Mouse (Mus musculus): ENCODE measurements at regions not wholly inside any gene's neighbourhood (a gene's known extent, or its start where the extent isn't known, plus 50 kb on each side); places are given as distances from the start of the nearest gene placed in this dataset.

- peak; percentile 11 to 56 for DNase-seq
These were observed 51.7 kb upstream of the Caprin1 start for GRCm38 (mm10) chr2:103848923-103849700.

GRCm38 (mm10) chr2:103849766-103850530 lies 52.5 kb upstream of the Caprin1 start:
- DNase-seq = no peak

- DNase-seq = no peak
These were observed 53.0 kb upstream of the Caprin1 start for GRCm38 (mm10) chr2:103850531-103850816.

- DNase-seq = no peak
These were observed 53.7 kb upstream of the Caprin1 start for GRCm38 (mm10) chr2:103851171-103851570.

GRCm38 (mm10) chr2:103861226-103861625 lies 63.8 kb upstream of the Caprin1 start:
- DNase-seq = no peak

GRCm38 (mm10) chr2:103864254-103864653 lies 66.8 kb upstream of the Caprin1 start:
- DNase-seq = no peak

GRCm38 (mm10) chr2:103865319-103866171 lies 68.1 kb upstream of the Caprin1 start:
- peak; percentile 31 to 34 for DNase-seq

GRCm38 (mm10) chr2:103867241-103867957 lies 70.0 kb upstream of the Caprin1 start:
- DNase-seq = no peak

GRCm38 (mm10) chr2:103867958-103868330 lies 70.5 kb upstream of the Caprin1 start:
- no peak for DNase-seq

GRCm38 (mm10) chr2:103868655-103869054 lies 71.2 kb upstream of the Caprin1 start:
- no peak for DNase-seq

GRCm38 (mm10) chr2:103871522-103872276 lies 74.2 kb upstream of the Caprin1 start:
- peak; percentile 63 to 74 for DNase-seq

GRCm38 (mm10) chr2:103872277-103872636 lies 74.8 kb upstream of the Caprin1 start:
- DNase-seq = no peak

- no peak for DNase-seq
These were observed 75.9 kb upstream of the Caprin1 start for GRCm38 (mm10) chr2:103873381-103873780.

- no peak for DNase-seq
These were observed 77.0 kb upstream of the Caprin1 start for GRCm38 (mm10) chr2:103874466-103874865.

- DNase-seq = no peak
These were observed 78.3 kb upstream of the Caprin1 start for GRCm38 (mm10) chr2:103875754-103876153.

- no peak for DNase-seq
These were observed 78.8 kb upstream of the Caprin1 start for GRCm38 (mm10) chr2:103876236-103876635.

- no peak for DNase-seq
These were observed 76.6 kb upstream of the Lmo2 start for GRCm38 (mm10) chr2:103881026-103881763.

GRCm38 (mm10) chr2:103884926-103885325 lies 72.9 kb upstream of the Lmo2 start:
- no peak for DNase-seq

- no peak for DNase-seq
These were observed 69.8 kb upstream of the Lmo2 start for GRCm38 (mm10) chr2:103888023-103888422.

- no peak for DNase-seq
These were observed 66.5 kb upstream of the Lmo2 start for GRCm38 (mm10) chr2:103891240-103891767.

GRCm38 (mm10) chr2:103893159-103893740 lies 64.5 kb upstream of the Lmo2 start:
- DNase-seq = no peak
